ENCODE assay signal across 8 mouse cellular contexts in genomic region chr9:119340909-119341816, GRCm38 (mm10). TPM values are rescaled to one million over a fixed set of nuclear protein-coding genes. Genes with fewer than 3 reads are reported as not detected.
DNase-seq lines count a peak whose midpoint lies in the region; ATAC-seq and TF ChIP-seq lines count a peak whose summit lies in the region.

Gene Myd88, minus strand, starts transcription at chr9:119341411.

- peak; percentile 98 for DNase-seq in A20 (ENCODE audit: low read depth, low spot score)
- DNase-seq in heart, adult 9 months (ENCODE audit: low spot score in 2 of 2) = peak; percentile 98 to 99
- peak; percentile 85 to 90 for DNase-seq in monocyte, adult 2 months (ENCODE audit: low read depth in 1 of 2, low spot score in 2 of 2)
- DNase-seq in spleen, postnatal 36 days (ENCODE audit: low spot score in 2 of 2) = peak; percentile 95 to 96

- no peaks in the 10 kb centered on the region for H3K27me3 ChIP-seq in kidney, embryonic 14.5 days (ENCODE audit: control insufficient read depth, insufficient read depth, low read length)
- H3K27me3 ChIP-seq in limb, embryonic 15.5 days = no peaks in the 10 kb centered on the region

- 1% methylated on average over 68 of the region's 68 CpGs for WGBS in kidney, embryonic 14.5 days
- under 1% methylated on average over 68 of the region's 68 CpGs for WGBS in limb, embryonic 15.5 days

- peak; percentile 97 for ATAC-seq in kidney, embryonic 14.5 days (ENCODE audit: low FRiP score, low TSS enrichment)
- ATAC-seq in limb, embryonic 15.5 days (ENCODE audit: insufficient number of reproducible peaks, low FRiP score, low TSS enrichment, low read depth) = peak; percentile 98

- H3K4me1 ChIP-seq in bone marrow macrophage, adult 2 months (ENCODE audit: control insufficient read depth, insufficient read depth, low read length) = peaks cover 31% of the 10 kb centered on the region
- 0 out of 2 replicates have a peak, but pooled peaks cover 5% of the 10 kb centered on the region for H3K4me1 ChIP-seq in embryonic fibroblast, embryonic 13.5 days (ENCODE audit: control insufficient read depth, insufficient read depth, low read length)
- H3K4me1 ChIP-seq in kidney, embryonic 14.5 days (ENCODE audit: control insufficient read depth, insufficient read depth, low read length) = peaks cover 19% of the 10 kb centered on the region
- H3K4me1 ChIP-seq in limb, embryonic 15.5 days = peaks cover 32% of the 10 kb centered on the region

- H3K4me2 ChIP-seq in kidney, embryonic 14.5 days (replicated peaks; ENCODE audit: low read depth, low read length) = peak within 1 kb of the TSS; percentile 91
- H3K4me2 ChIP-seq in limb, embryonic 15.5 days = peak within 1 kb of the TSS; percentile 74

- peak within 1 kb of the TSS; percentile 89 for H3K4me3 ChIP-seq in bone marrow macrophage, adult 2 months (ENCODE audit: insufficient read depth, low read length)
- peak within 1 kb of the TSS; percentile 74 for H3K4me3 ChIP-seq in embryonic fibroblast, embryonic 13.5 days (ENCODE audit: insufficient read depth, low read length)
- H3K4me3 ChIP-seq in kidney, embryonic 14.5 days (ENCODE audit: low read length) = peak within 1 kb of the TSS; percentile 74
- peak within 1 kb of the TSS; percentile 77 for H3K4me3 ChIP-seq in limb, embryonic 15.5 days

- H3K36me3 ChIP-seq in kidney, embryonic 14.5 days (ENCODE audit: control insufficient read depth, insufficient read depth, low read length) = peaks cover 33% of the 10 kb centered on the region
- peaks cover 44% of the 10 kb centered on the region for H3K36me3 ChIP-seq in limb, embryonic 15.5 days

- H3K9me3 ChIP-seq in kidney, embryonic 14.5 days (ENCODE audit: control insufficient read depth, low read length) = no peaks in the 10 kb centered on the region
- no peaks in the 10 kb centered on the region for H3K9me3 ChIP-seq in limb, embryonic 15.5 days

- peak within 1 kb of the TSS; percentile 89 for H3K27ac ChIP-seq in bone marrow macrophage, adult 2 months (ENCODE audit: insufficient read depth, low read depth, low read length)
- H3K27ac ChIP-seq in embryonic fibroblast, embryonic 13.5 days (ENCODE audit: insufficient read depth, low read length) = peak within 1 kb of the TSS; percentile 99
- peak within 1 kb of the TSS; percentile 94 for H3K27ac ChIP-seq in kidney, embryonic 14.5 days (ENCODE audit: low read depth, low read length)
- H3K27ac ChIP-seq in limb, embryonic 15.5 days = peak within 1 kb of the TSS; percentile 94

- no peak for TF ChIP-seq CTCF in bone marrow macrophage, adult 2 months (IDR thresholded peaks at IDR 0.05; ENCODE audit: low read depth, low read length)
- no peak for TF ChIP-seq CTCF in embryonic fibroblast, embryonic 13.5 days (IDR thresholded peaks at IDR 0.05; ENCODE audit: borderline replicate concordance, insufficient read depth, low read length)

- H3K9ac ChIP-seq in kidney, embryonic 14.5 days (ENCODE audit: low read depth, low read length) = peak within 1 kb of the TSS; percentile 80
- peak within 1 kb of the TSS; percentile 74 for H3K9ac ChIP-seq in limb, embryonic 15.5 days

- no peak for TF ChIP-seq POLR2A in bone marrow macrophage, adult 2 months (IDR thresholded peaks at IDR 0.05; ENCODE audit: borderline replicate concordance, low read depth, low read length)
- TF ChIP-seq POLR2A in embryonic fibroblast, embryonic 13.5 days (IDR thresholded peaks at IDR 0.05; ENCODE audit: low read depth, low read length) = peak; percentile 84

RNA-seq across cellular contexts. Expression of gene Myd88, which starts in this region (rescaled TPM):
- polyA plus RNA-seq in bone marrow macrophage, adult 2 months (2012; ENCODE audit: insufficient read depth, insufficient read length, missing spikeins) = 83.8 and 93.5 TPM in 2 replicates
- polyA plus RNA-seq in embryonic fibroblast, embryonic 13.5 days (2011; ENCODE audit: insufficient read length, low read depth, missing spikeins) = 25.8 and 27.7 TPM in 2 replicates
- polyA plus RNA-seq in kidney, embryonic 14.5 days (2014; fragmentation: Nextera tagmentation; extraction: Ambion mirVana) = 17.5 and 21.3 TPM in 2 replicates
- 32.7 and 38.2 TPM in 2 replicates for polyA plus RNA-seq in limb, embryonic 15.5 days (2015; fragmentation: Nextera tagmentation; extraction: Ambion mirVana)

Comparison
In these comparisons a context has a peak if more than half of its experiments do, and no peak if none do; other contexts are left out.
1. Peak in every context shown above with its lines: DNase-seq, ATAC-seq, H3K4me3 ChIP-seq and H3K27ac ChIP-seq.